Mouse (Mus musculus) MEL (cell line): ENCODE data around the gene Dop1b. TPM values are rescaled to one million over a fixed set of nuclear protein-coding genes. Genes with fewer than 3 reads are reported as not detected.

Experiments
- DNase-seq: peaks from one replicate; pipeline ENCODE4 v3.0.0; 2011; ENCODE audit warnings: low read depth, low spot score
- H3K27ac ChIP-seq: 2 replicates; pipeline ENCODE4 v1.5.1; 2012; ENCODE audit warnings: low read depth, mild to moderate bottlenecking, control low read depth, low read length, moderate library complexity; ENCODE audit not compliant: control insufficient read depth
- H3K27me3 ChIP-seq, 2 experiments: fragments of 150-350 bp in 1 of 2; sonication (generic) in 1 of 2; 2 replicates each; pipeline ENCODE4 v1.6.1; 2012; ENCODE audit warnings: low read length in 2 of 2, mild to moderate bottlenecking in 2 of 2, improper control_type of control experiment in 1 of 2, moderate library complexity in 1 of 2; ENCODE audit not compliant: insufficient read depth in 2 of 2, control insufficient read depth in 1 of 2
- H3K36me3 ChIP-seq, 2 experiments: 2 replicates each; pipeline ENCODE4 v1.6.1; 2012 to 2014; ENCODE audit warnings: low read length in 2 of 2, improper control_type of control experiment in 1 of 2, inconsistent platforms in 1 of 2, mild to moderate bottlenecking in 1 of 2; ENCODE audit not compliant: insufficient read depth in 2 of 2, control insufficient read depth in 1 of 2
- H3K4me1 ChIP-seq, 2 experiments: fragments of 150-350 bp in 1 of 2; sonication (generic) in 1 of 2; 2 replicates each; pipeline ENCODE4 v1.6.1; 2012; ENCODE audit warnings: low read length in 2 of 2, improper control_type of control experiment in 1 of 2, mild to moderate bottlenecking in 1 of 2; ENCODE audit not compliant: insufficient read depth in 2 of 2, control insufficient read depth in 1 of 2
- H3K4me3 ChIP-seq, 2 experiments: fragments of 150-350 bp in 1 of 2; sonication (generic) in 1 of 2; 2 replicates each; pipeline ENCODE4 v1.5.1; 2012; ENCODE audit warnings: low read depth in 2 of 2, low read length in 2 of 2, mild to moderate bottlenecking in 2 of 2, moderate library complexity in 2 of 2, control low read depth in 1 of 2, improper control_type of control experiment in 1 of 2; ENCODE audit not compliant: control insufficient read depth in 1 of 2, insufficient read depth in 1 of 2
- H3K79me2 ChIP-seq: 2 replicates; pipeline ENCODE4 v1.6.1; 2012; ENCODE audit warnings: mild to moderate bottlenecking, low read length, moderate library complexity; ENCODE audit not compliant: control insufficient read depth, poor library complexity, insufficient read depth
- H3K9ac ChIP-seq: 2 replicates; pipeline ENCODE4 v1.6.1; 2012; ENCODE audit warnings: low read depth, mild to moderate bottlenecking, control low read depth, low read length, moderate library complexity; ENCODE audit not compliant: control insufficient read depth, poor library complexity, severe bottlenecking
- H3K9me3 ChIP-seq: fragments of 150-350 bp; sonication (generic); replicated peaks from 2 replicates; pipeline ENCODE4 v1.6.1; 2012; ENCODE audit warnings: mild to moderate bottlenecking, low read length, improper control_type of control experiment, moderate library complexity; ENCODE audit not compliant: insufficient read depth
- CHD1 ChIP-seq: IDR thresholded peaks from 2 replicates; pipeline ENCODE4 v1.6.1; 2012; ENCODE audit warnings: low read depth, mild to moderate bottlenecking, inconsistent platforms, low read length, improper control_type of control experiment
- EP300 ChIP-seq, 2 experiments: IDR thresholded peaks; 2 replicates each; pipeline ENCODE4 v1.6.1; 2011; ENCODE audit warnings: improper control_type of control experiment in 2 of 2, low read length in 2 of 2, low read depth in 1 of 2, mild to moderate bottlenecking in 1 of 2
- ETS1 ChIP-seq: IDR thresholded peaks from 2 replicates; pipeline ENCODE4 v1.6.1; 2012; ENCODE audit warnings: low read depth, mild to moderate bottlenecking, inconsistent platforms, low read length, improper control_type of control experiment, moderate library complexity
- GATA1 ChIP-seq: IDR thresholded peaks from 2 replicates; pipeline ENCODE4 v1.6.1; 2011; ENCODE audit warnings: low read depth, low read length, improper control_type of control experiment
- HCFC1 ChIP-seq: IDR thresholded peaks from 2 replicates; pipeline ENCODE4 v1.6.1; 2012; ENCODE audit warnings: low read depth, mild to moderate bottlenecking, inconsistent platforms, low read length, improper control_type of control experiment, moderate library complexity
- JUND ChIP-seq: IDR thresholded peaks from 2 replicates; pipeline ENCODE4 v1.6.1; 2011; ENCODE audit warnings: low read depth, mild to moderate bottlenecking, improper control_type of control experiment, low read length
- KAT2A ChIP-seq: conservative IDR thresholded peaks from 2 replicates; pipeline ENCODE4 v1.6.1; 2012; ENCODE audit warnings: low read depth, low read length, improper control_type of control experiment, inconsistent platforms
- MAX ChIP-seq: IDR thresholded peaks from 2 replicates; pipeline ENCODE4 v1.6.1; 2011; ENCODE audit warnings: low read length, improper control_type of control experiment
- MAZ ChIP-seq: IDR thresholded peaks from 2 replicates; pipeline ENCODE4 v1.6.1; 2012; ENCODE audit warnings: low read depth, mild to moderate bottlenecking, inconsistent platforms, low read length, improper control_type of control experiment
- MXI1 ChIP-seq: IDR thresholded peaks from 2 replicates; pipeline ENCODE4 v1.6.1; 2011; ENCODE audit warnings: mild to moderate bottlenecking, low read depth, low read length, improper control_type of control experiment
- MYB ChIP-seq: IDR thresholded peaks from 2 replicates; pipeline ENCODE4 v1.6.1; 2011; ENCODE audit warnings: mild to moderate bottlenecking, low read depth, low read length, improper control_type of control experiment
- MYC ChIP-seq: IDR thresholded peaks from 2 replicates; pipeline ENCODE4 v1.6.1; 2011; ENCODE audit warnings: low read depth, mild to moderate bottlenecking, low read length, improper control_type of control experiment, moderate library complexity
- NELFE ChIP-seq: IDR thresholded peaks from 2 replicates; pipeline ENCODE4 v1.6.1; 2011; ENCODE audit warnings: low read depth, low read length, improper control_type of control experiment
- POLR2A ChIP-seq, 2 experiments: IDR thresholded peaks; 2 replicates each; pipeline ENCODE4 v1.6.1; 2011 to 2012; ENCODE audit warnings: low read length in 2 of 2, mild to moderate bottlenecking in 2 of 2, control low read depth in 1 of 2, improper control_type of control experiment in 1 of 2, low read depth in 1 of 2, moderate library complexity in 1 of 2; ENCODE audit not compliant: control insufficient read depth in 1 of 2, insufficient read depth in 1 of 2, poor library complexity in 1 of 2
- POLR2AphosphoS2 ChIP-seq: IDR thresholded peaks from 2 replicates; pipeline ENCODE4 v1.6.1; 2011; ENCODE audit warnings: low read length, improper control_type of control experiment
- POLR2AphosphoS5 ChIP-seq: IDR thresholded peaks from 2 replicates; pipeline ENCODE4 v1.6.1; 2012; ENCODE audit warnings: low read depth, borderline replicate concordance, mild to moderate bottlenecking, inconsistent platforms, low read length, moderate library complexity, mixed read lengths
- RCOR1 ChIP-seq: IDR thresholded peaks from 2 replicates; pipeline ENCODE4 v1.6.1; 2012; ENCODE audit warnings: low read depth, mild to moderate bottlenecking, inconsistent platforms, low read length, improper control_type of control experiment
- SIN3A ChIP-seq: IDR thresholded peaks from 2 replicates; pipeline ENCODE4 v1.6.1; 2012; ENCODE audit warnings: low read length, improper control_type of control experiment, inconsistent platforms
- SMC3 ChIP-seq: IDR thresholded peaks from 2 replicates; pipeline ENCODE4 v1.6.1; 2011; ENCODE audit warnings: low read depth, low read length, improper control_type of control experiment
- TAL1 ChIP-seq: IDR thresholded peaks from 2 replicates; pipeline ENCODE4 v1.6.1; 2012; ENCODE audit warnings: mild to moderate bottlenecking, inconsistent platforms, low read length, moderate library complexity, mixed read lengths
- TBP ChIP-seq: IDR thresholded peaks from 2 replicates; pipeline ENCODE4 v1.8.0; 2011; ENCODE audit warnings: low read depth, low read length, improper control_type of control experiment
- TCF12 ChIP-seq: IDR thresholded peaks from 2 replicates; pipeline ENCODE4 v1.6.1; 2014; ENCODE audit warnings: low read depth, mild to moderate bottlenecking, inconsistent platforms, low read length, improper control_type of control experiment, moderate library complexity
- UBTF ChIP-seq: IDR thresholded peaks from 2 replicates; pipeline ENCODE4 v1.6.1; 2012; ENCODE audit warnings: low read depth, mild to moderate bottlenecking, inconsistent platforms, low read length, improper control_type of control experiment, moderate library complexity, borderline replicate concordance; ENCODE audit not compliant: insufficient read depth
- USF1 ChIP-seq: IDR thresholded peaks from 2 replicates; pipeline ENCODE4 v1.6.1; 2014; ENCODE audit warnings: low read depth, mild to moderate bottlenecking, inconsistent platforms, low read length, improper control_type of control experiment, moderate library complexity
- ZMIZ1 ChIP-seq: IDR thresholded peaks from 2 replicates; pipeline ENCODE4 v1.6.1; 2012; ENCODE audit warnings: low read depth, mild to moderate bottlenecking, inconsistent platforms, low read length, improper control_type of control experiment, moderate library complexity
- polyA plus RNA-seq, 2 experiments: library from polyadenylated mRNA; stranded (reverse) in 1 of 2; unstranded in 1 of 2; fragments of >175 nt in 1 of 2; fragments of >200 nt in 1 of 2; gene quantifications; 2 replicates each; pipeline versions ENCODE4 v1.2.1 to v1.2.4; 2012; ENCODE audit warnings: low replicate concordance in 2 of 2, low read depth in 1 of 2; ENCODE audit not compliant: insufficient read length in 2 of 2, insufficient read depth in 1 of 2, missing spikeins in 1 of 2
- total RNA-seq: library from RNA; depleted of rRNA; stranded (reverse); fragments of 300-350 nt; gene quantifications from 2 replicates; pipeline ENCODE4 v1.2.3, GENCODE M21; 2012

The Dop1b gene
- total and polyA plus RNA-seq, 3 experiments, result 5.8 to 11.3 TPM; not detected in 1

- peak; percentile 92 for DNase-seq
- Histone ChIP-seq H3K4me3 (peak overlapping the region; percentile 41 to 67), H3K9ac (peak overlapping the region; percentile 73), H3K79me2 (peaks cover 3% of the 10 kb centered on the region; the same call in 1 of the 2 replicates), H3K27ac (peak overlapping the region; percentile 96), H3K36me3 (peaks cover 0 to 14% of the 10 kb centered on the region in 2 experiments; a peak in 2 of 4 replicates), H3K4me1 (peaks cover 5 to 10% of the 10 kb centered on the region in 2 experiments; a peak in 3 of 4 replicates), H3K9me3 (no peaks in the 10 kb centered on the region), H3K27me3 (no peaks in the 10 kb centered on the region)
- TF ChIP-seq POLR2A (IDR thresholded peaks at IDR 0.05; ENCODE audit: control insufficient read depth in 1 of 2, insufficient read depth in 1 of 2, low read depth in 1 of 2, low read length in 2 of 2, poor library complexity in 1 of 2) (peak; percentile 32 to 79; a peak in 2 of 4 replicates), CHD1 (peak; percentile 83; the same call in 1 of the 2 replicates), TAL1 (peak; percentile 85), EP300 (IDR thresholded peaks at IDR 0.05; ENCODE audit: low read depth in 1 of 2, low read length in 2 of 2) (peak; percentile 96), ETS1 (peak; percentile 91), HCFC1 (0 out of 2 replicates have a peak, but pooled peaks have one; percentile 11), MXI1 (peak; percentile 50; the same call in 1 of the 2 replicates), MAZ (peak; percentile 32), RCOR1 (peak; percentile 54; the same call in 1 of the 2 replicates), MAX (peak; percentile 18; the same call in 1 of the 2 replicates), NELFE (peak; percentile 71; the same call in 1 of the 2 replicates), ZMIZ1 (peak; percentile 47; the same call in 1 of the 2 replicates), UBTF (no peak), GATA1 (peak; percentile 96), MYB (peak; percentile 78; the same call in 1 of the 2 replicates), TBP (peak; percentile 88), USF1 (peak; percentile 73), TCF12 (peak; percentile 95), POLR2AphosphoS5 (no peak), SMC3 (no peak), SIN3A (peak; percentile 77), KAT2A (no peak), POLR2AphosphoS2 (no peak; the same call in 1 of the 2 replicates), JUND (no peak; the same call in 1 of the 2 replicates), MYC (peak; percentile 78)
Measured at GRCm38 (mm10) chr16:93818691-93819324, 107.1 kb downstream of the Dop1b start.
